Mouse (Mus musculus): ENCODE results near the gene Psors1c2.

DNA sequence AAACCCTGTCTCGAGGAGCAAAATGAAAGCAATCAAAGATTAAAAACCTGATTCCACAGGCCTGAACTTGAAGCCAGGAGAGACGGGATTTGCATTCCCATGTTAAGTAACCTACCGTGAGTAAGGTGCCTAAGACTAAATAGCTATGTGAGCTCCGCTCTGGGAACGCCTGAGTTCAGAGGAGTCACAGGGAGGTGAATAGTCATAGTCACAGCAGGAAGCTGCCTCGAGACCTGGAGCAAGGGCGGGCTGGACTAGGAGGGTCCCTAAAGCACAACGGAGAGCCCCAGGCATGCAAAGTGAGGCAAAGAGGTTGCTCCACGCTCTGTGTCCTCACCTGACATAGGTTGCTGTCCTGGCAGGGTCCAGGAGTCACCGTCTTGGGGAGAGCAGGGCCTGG lies 6.5 kb downstream of the Psors1c2 start:
- TF ChIP-seq POLR2A (IDR thresholded peaks at IDR 0.05; ENCODE audit: insufficient read depth, low read depth, low read length): no peak
- TF ChIP-seq CTCF (IDR thresholded peaks at IDR 0.05; ENCODE audit: insufficient read depth, low read depth, low read length): no peak

All from olfactory bulb, adult 2 months (tissue).